34 mouse cellular contexts compared by ENCODE assay signal in genomic region chrX:60542901-60543300, GRCm38 (mm10). TPM values are rescaled to one million over a fixed set of nuclear protein-coding genes. Genes with fewer than 3 reads are reported as not detected.
"Had no signal": no experiment of that assay in that cellular context is flagged by ENCODE, and none has a peak within 500 bp of the region (broad histone marks: within the 10 kb centered on the region; RNA-seq: fewer than 3 reads in every experiment).

No protein-coding gene starts in this region.

- DNase-seq: kidney, adult 9 months; kidney, postnatal 14 days; kidney, postnatal 4 days; liver, embryonic 13.5 days; lung, adult 2 months; lung, postnatal 14 days; lung, postnatal 4 days; retina, postnatal 1 day; right cerebral cortex, postnatal 14 days; right cerebral cortex, postnatal 4 days; thymus, adult 2 months; thymus, postnatal 14 days; thymus, postnatal 4 days had no signal

- H3K27ac ChIP-seq: left cerebral cortex, adult 2 months; liver, embryonic 13.5 days; midbrain, embryonic 12.5 days; midbrain, embryonic 15.5 days; neural tube, embryonic 13.5 days; stomach, postnatal 0 days had no signal

- H3K9ac ChIP-seq: liver, embryonic 13.5 days; midbrain, embryonic 12.5 days; midbrain, embryonic 15.5 days; neural tube, embryonic 13.5 days had no signal

- H3K27me3 ChIP-seq: midbrain, embryonic 12.5 days; midbrain, embryonic 15.5 days; neural tube, embryonic 13.5 days had no signal

- ATAC-seq: midbrain, embryonic 15.5 days had no signal

- H3K9me3 ChIP-seq: liver, embryonic 13.5 days; midbrain, embryonic 12.5 days; midbrain, embryonic 15.5 days; neural tube, embryonic 13.5 days had no signal

- H3K4me2 ChIP-seq: liver, embryonic 13.5 days; midbrain, embryonic 12.5 days; midbrain, embryonic 15.5 days; neural tube, embryonic 13.5 days had no signal

- H3K36me3 ChIP-seq: liver, embryonic 13.5 days; midbrain, embryonic 12.5 days; midbrain, embryonic 15.5 days; neural tube, embryonic 13.5 days had no signal

- H3K4me1 ChIP-seq: liver, embryonic 13.5 days; midbrain, embryonic 15.5 days had no signal

- H3K4me3 ChIP-seq: left cerebral cortex, adult 2 months; liver, embryonic 13.5 days; midbrain, embryonic 12.5 days; midbrain, embryonic 15.5 days; myocyte; neural tube, embryonic 13.5 days had no signal

RNA-seq across cellular contexts. Expression of gene Gm7073, which starts 3.9 kb away (rescaled TPM):
- total RNA-seq: layer of hippocampus, adult 18-20 months; layer of hippocampus, postnatal 25 days; left cerebral cortex, adult 2 months; left cerebral cortex, postnatal 10 days; left cerebral cortex, postnatal 36 days; liver, adult 2 months; megakaryocyte progenitor cell, adult 5-6 weeks; megakaryocyte-erythroid progenitor cell, adult 5-6 weeks; monocyte, adult 5-6 weeks; neutrophil, adult 5-6 weeks had no signal
- polyA plus RNA-seq: kidney, embryonic 16.5 days; limb, embryonic 11.5 days; limb, embryonic 14.5 days; liver, adult 2 months; liver, embryonic 13.5 days; liver, embryonic 16.5 days; lung, adult 2 months; lung, embryonic 16.5 days; midbrain, embryonic 12.5 days; midbrain, embryonic 15.5 days; myocyte; neural tube, embryonic 13.5 days; stomach, embryonic 14.5 days; stomach, postnatal 0 days; thymus, adult 2 months had no signal
